Mouse (Mus musculus) intestine, embryonic 14.5 days (tissue): ENCODE measurements at regions not wholly inside any gene's neighbourhood (a gene's known extent, or its start where the extent isn't known, plus 50 kb on each side); places are given as distances from the start of the nearest gene placed in this dataset.

ENCODE experiments used
- ATAC-seq: fragments of 200-750 bp; cut with Nextera tagmentation; replicated peaks from 2 replicates; pipeline ENCODE4 v1.8.0; 2017; ENCODE audit warnings: low read depth, moderate number of reproducible peaks, moderate TSS enrichment, moderate library complexity; ENCODE audit not compliant: low FRiP score, low TSS enrichment
- DNase-seq: peaks from one replicate; pipeline ENCODE4 v3.0.0-alpha.2; 2018; ENCODE audit warnings: low spot score
- H3K27ac ChIP-seq: fragments of 300-500 bp; sonication (generic); 2 replicates; pipeline ENCODE4 v1.5.1; 2014; ENCODE audit warnings: low read depth, mild to moderate bottlenecking, control low read depth
- H3K27me3 ChIP-seq: fragments of 300-500 bp; sonication (generic); replicated peaks from 2 replicates; pipeline ENCODE4 v1.6.1; 2014; ENCODE audit warnings: low read length, control low read depth; ENCODE audit not compliant: control insufficient read depth, insufficient read depth
- H3K36me3 ChIP-seq: fragments of 300-500 bp; sonication (generic); 2 replicates; pipeline ENCODE4 v1.6.1; 2014; ENCODE audit warnings: low read length, control low read depth; ENCODE audit not compliant: control insufficient read depth, insufficient read depth
- H3K4me1 ChIP-seq: fragments of 300-500 bp; sonication (generic); replicated peaks from 2 replicates; pipeline ENCODE4 v1.6.1; 2014; ENCODE audit warnings: low read length, control low read depth, mixed read lengths; ENCODE audit not compliant: control insufficient read depth, insufficient read depth
- H3K4me2 ChIP-seq: fragments of 300-500 bp; sonication (generic); 2 replicates; pipeline ENCODE4 v1.6.1; 2014; ENCODE audit warnings: low read length
- H3K4me3 ChIP-seq: fragments of 300-500 bp; sonication (generic); 2 replicates; pipeline ENCODE4 v1.5.1; 2014; ENCODE audit warnings: low read depth, low read length, control low read depth, mixed read lengths
- H3K9ac ChIP-seq: fragments of 300-500 bp; sonication (generic); 2 replicates; pipeline ENCODE4 v1.6.1; 2014; ENCODE audit warnings: mild to moderate bottlenecking, low read length
- H3K9me3 ChIP-seq: fragments of 300-500 bp; sonication (generic); 2 replicates; pipeline ENCODE4 v1.6.1; 2016; ENCODE audit warnings: low read length, control low read depth; ENCODE audit not compliant: control insufficient read depth

- Histone ChIP-seq H3K27ac (no peak overlapping the region), H3K9me3 (no peaks in the 10 kb centered on the region), H3K4me3 (no peak overlapping the region), H3K4me1 (no peaks in the 10 kb centered on the region), H3K27me3 (no peaks in the 10 kb centered on the region), H3K4me2 (no peak overlapping the region), H3K36me3 (no peaks in the 10 kb centered on the region), H3K9ac (no peak overlapping the region)
- DNase-seq (no peak), ATAC-seq (no peak)
Observed at GRCm38 (mm10) chr13:90207875-90208274, 118.5 kb upstream of the Xrcc4 start.
